Mouse (Mus musculus): Measurements from ENCODE around the gene Ttc5.

Ttc5 gene

GRCm38 (mm10) chr14:50804683-50805082 lies 19.4 kb upstream of the Ttc5 start:
- peaks cover 52% of the 10 kb centered on the region for H3K36me3 ChIP-seq (ENCODE audit: insufficient read depth, low read length)
- H3K27me3 ChIP-seq (ENCODE audit: insufficient read depth, low read length) = no peaks in the 10 kb centered on the region
- peaks cover 44% of the 10 kb centered on the region for H3K4me1 ChIP-seq (replicated peaks; ENCODE audit: low read depth, low read length)
- H3K4me3 ChIP-seq (replicated peaks; ENCODE audit: low read length) = peak overlapping the region; percentile 90
- H3K9me3 ChIP-seq (ENCODE audit: low read length) = no peaks in the 10 kb centered on the region
- TF ChIP-seq POU5F1 (IDR thresholded peaks at IDR 0.05; ENCODE audit: borderline replicate concordance, low read length) (no peak), NANOG (IDR thresholded peaks at IDR 0.05; ENCODE audit: borderline replicate concordance, low read length) (no peak), CTCF (conservative IDR thresholded peaks at IDR 0.05; ENCODE audit: low read length) (no peak)

- Histone ChIP-seq H3K36me3 (ENCODE audit: insufficient read depth, low read length) (peaks cover 66% of the 10 kb centered on the region), H3K4me3 (replicated peaks; ENCODE audit: low read length) (peak overlapping the region; percentile 90), H3K4me1 (replicated peaks; ENCODE audit: low read depth, low read length) (peaks cover 48% of the 10 kb centered on the region), H3K27me3 (ENCODE audit: insufficient read depth, low read length) (no peaks in the 10 kb centered on the region), H3K9me3 (ENCODE audit: low read length) (no peaks in the 10 kb centered on the region)
- TF ChIP-seq CTCF (conservative IDR thresholded peaks at IDR 0.05; ENCODE audit: low read length) = peak; percentile 53
- no peak for TF ChIP-seq NANOG (IDR thresholded peaks at IDR 0.05; ENCODE audit: borderline replicate concordance, low read length)
These were observed 17.7 kb upstream of the Ttc5 start for GRCm38 (mm10) chr14:50802843-50803562.

DNA sequence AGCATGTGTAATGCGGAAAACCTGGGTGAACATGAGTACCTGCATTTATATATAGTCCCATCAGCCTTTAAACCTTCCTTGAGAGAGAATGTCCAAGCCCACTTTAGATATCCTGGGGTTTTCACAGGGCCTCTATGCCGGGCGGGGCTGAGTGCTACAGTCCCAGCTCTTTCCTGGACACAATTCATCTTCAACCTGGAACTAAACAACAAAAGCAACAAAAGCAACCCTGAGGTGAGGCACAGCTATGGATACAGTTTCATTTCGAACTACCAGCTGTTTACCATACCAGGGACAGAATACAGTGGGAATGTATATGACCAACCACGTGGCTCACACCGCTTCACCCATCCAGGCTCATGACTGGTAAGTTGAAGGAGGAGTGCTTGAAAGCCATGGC lies 17.1 kb upstream of the Ttc5 start:
- H3K4me3 ChIP-seq (replicated peaks; ENCODE audit: low read length) = peak overlapping the region; percentile 90
- no peaks in the 10 kb centered on the region for H3K27me3 ChIP-seq (ENCODE audit: insufficient read depth, low read length)
- H3K4me1 ChIP-seq (replicated peaks; ENCODE audit: low read depth, low read length) = peaks cover 51% of the 10 kb centered on the region
- TF ChIP-seq NANOG (IDR thresholded peaks at IDR 0.05; ENCODE audit: borderline replicate concordance, low read length) (no peak), CTCF (conservative IDR thresholded peaks at IDR 0.05; ENCODE audit: low read length) (no peak), POU5F1 (IDR thresholded peaks at IDR 0.05; ENCODE audit: borderline replicate concordance, low read length) (no peak)
- H3K36me3 ChIP-seq (ENCODE audit: insufficient read depth, low read length) = peaks cover 70% of the 10 kb centered on the region
- no peaks in the 10 kb centered on the region for H3K9me3 ChIP-seq (ENCODE audit: low read length)

- Histone ChIP-seq H3K27me3 (ENCODE audit: insufficient read depth, low read length) (no peaks in the 10 kb centered on the region), H3K9me3 (ENCODE audit: low read length) (no peaks in the 10 kb centered on the region), H3K36me3 (ENCODE audit: insufficient read depth, low read length) (peaks cover 79% of the 10 kb centered on the region), H3K4me1 (replicated peaks; ENCODE audit: low read depth, low read length) (peaks cover 70% of the 10 kb centered on the region), H3K4me3 (replicated peaks; ENCODE audit: low read length) (peak overlapping the region; percentile 90)
- TF ChIP-seq CTCF (conservative IDR thresholded peaks at IDR 0.05; ENCODE audit: low read length) = peak; percentile 72
- TF ChIP-seq POU5F1 (IDR thresholded peaks at IDR 0.05; ENCODE audit: borderline replicate concordance, low read length) = no peak
- TF ChIP-seq NANOG (IDR thresholded peaks at IDR 0.05; ENCODE audit: borderline replicate concordance, low read length) = no peak
These were observed 14.4 kb upstream of the Ttc5 start for GRCm38 (mm10) chr14:50799502-50800259.

DNA sequence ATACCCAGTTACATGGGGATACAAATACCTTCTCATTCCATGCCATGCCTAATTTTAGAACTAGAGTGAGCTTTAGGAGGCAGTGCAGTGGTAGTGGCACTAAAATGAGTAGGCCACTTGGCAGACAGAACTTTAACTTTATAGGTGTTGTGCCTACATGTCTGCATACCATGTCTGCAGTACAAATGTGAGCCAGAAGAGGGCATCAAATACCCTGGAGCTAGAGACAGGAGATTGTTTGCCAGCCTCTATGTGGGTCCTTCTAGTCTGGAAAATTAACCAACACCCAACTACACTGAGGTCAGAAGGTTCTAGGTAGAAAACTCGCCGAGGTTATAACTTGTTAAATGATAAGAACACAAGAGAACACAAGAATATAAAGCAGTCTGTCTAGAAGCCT lies 13.2 kb upstream of the Ttc5 start:
- Histone ChIP-seq H3K4me1 (replicated peaks; ENCODE audit: low read depth, low read length) (peaks cover 75% of the 10 kb centered on the region), H3K9me3 (ENCODE audit: low read length) (no peaks in the 10 kb centered on the region), H3K27me3 (ENCODE audit: insufficient read depth, low read length) (no peaks in the 10 kb centered on the region), H3K36me3 (ENCODE audit: insufficient read depth, low read length) (peaks cover 72% of the 10 kb centered on the region), H3K4me3 (replicated peaks; ENCODE audit: low read length) (0 out of 2 replicates have a peak overlapping the region, but pooled peaks have one; percentile 90)
- TF ChIP-seq CTCF (conservative IDR thresholded peaks at IDR 0.05; ENCODE audit: low read length) = peak; percentile 44
- TF ChIP-seq POU5F1 (IDR thresholded peaks at IDR 0.05; ENCODE audit: borderline replicate concordance, low read length) = no peak

DNA sequence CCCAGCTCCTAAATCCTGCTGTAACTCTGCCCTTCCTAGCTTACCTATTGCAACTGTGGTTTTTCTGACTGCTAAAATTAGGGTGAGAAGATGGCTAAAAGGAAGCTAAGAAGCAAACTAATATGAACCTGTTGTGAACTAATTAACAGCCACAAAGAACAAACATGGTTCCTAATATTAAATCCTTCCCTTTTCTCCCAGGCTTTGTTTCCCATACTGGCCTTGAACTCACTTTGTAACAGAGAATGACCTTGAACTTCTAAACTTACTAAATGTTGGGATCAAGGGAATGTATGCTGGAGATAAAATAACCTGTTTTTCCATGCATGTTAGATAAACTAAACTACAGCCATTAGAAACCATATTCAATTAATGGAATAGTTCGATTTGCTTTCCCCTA lies 11.1 kb upstream of the Ttc5 start:
- no peaks in the 10 kb centered on the region for H3K27me3 ChIP-seq (ENCODE audit: insufficient read depth, low read length)
- TF ChIP-seq POU5F1 (IDR thresholded peaks at IDR 0.05; ENCODE audit: borderline replicate concordance, low read length) (no peak), CTCF (conservative IDR thresholded peaks at IDR 0.05; ENCODE audit: low read length) (no peak), NANOG (IDR thresholded peaks at IDR 0.05; ENCODE audit: borderline replicate concordance, low read length) (0 out of 2 replicates have a peak, but pooled peaks have one; percentile 2)
- peaks cover 71% of the 10 kb centered on the region for H3K36me3 ChIP-seq (ENCODE audit: insufficient read depth, low read length)
- H3K4me3 ChIP-seq (replicated peaks; ENCODE audit: low read length) = 0 out of 2 replicates have a peak overlapping the region, but pooled peaks have one; percentile 81
- H3K4me1 ChIP-seq (replicated peaks; ENCODE audit: low read depth, low read length) = peaks cover 69% of the 10 kb centered on the region
- H3K9me3 ChIP-seq (ENCODE audit: low read length) = no peaks in the 10 kb centered on the region

GRCm38 (mm10) chr14:50795965-50796364 lies 10.6 kb upstream of the Ttc5 start:
- TF ChIP-seq CTCF (conservative IDR thresholded peaks at IDR 0.05; ENCODE audit: low read length) (no peak), NANOG (IDR thresholded peaks at IDR 0.05; ENCODE audit: borderline replicate concordance, low read length) (no peak), POU5F1 (IDR thresholded peaks at IDR 0.05; ENCODE audit: borderline replicate concordance, low read length) (no peak)
- Histone ChIP-seq H3K9me3 (ENCODE audit: low read length) (no peaks in the 10 kb centered on the region), H3K4me3 (replicated peaks; ENCODE audit: low read length) (peak overlapping the region; percentile 81)

DNA sequence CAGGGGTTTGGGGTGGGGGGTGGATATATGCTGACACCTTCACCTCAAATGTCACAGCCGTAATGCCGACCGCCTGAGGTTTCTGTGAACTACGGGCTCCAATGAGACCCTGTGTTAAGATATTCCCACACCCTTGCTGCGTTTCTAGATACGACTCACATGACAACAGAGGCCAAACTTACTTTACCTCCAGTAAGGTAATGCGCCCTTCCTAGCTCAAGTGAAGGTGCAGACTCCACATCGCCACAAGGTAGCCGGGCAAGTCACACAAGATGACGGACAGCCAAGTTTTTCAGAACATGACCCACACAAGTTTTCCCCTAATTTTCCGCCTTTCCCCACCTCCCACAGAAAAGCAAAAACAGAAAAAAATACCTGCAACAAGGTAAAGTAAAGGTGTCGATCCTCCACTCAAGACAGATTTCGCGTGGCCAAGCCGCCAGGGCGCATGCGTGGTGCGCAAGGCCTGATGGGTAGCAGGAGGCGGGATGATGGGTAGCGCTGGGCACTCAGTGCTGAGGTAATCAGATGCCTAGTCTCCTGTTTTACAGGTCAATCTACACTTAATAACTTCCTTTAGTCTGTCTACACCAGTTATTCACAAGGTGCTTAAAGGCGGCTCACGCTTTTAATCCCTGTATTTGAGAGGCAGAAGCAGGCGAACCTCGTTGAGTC lies 10.1 kb upstream of the Ttc5 start:
- TF ChIP-seq CTCF (conservative IDR thresholded peaks at IDR 0.05; ENCODE audit: low read length) = no peak
- TF ChIP-seq POU5F1 (IDR thresholded peaks at IDR 0.05; ENCODE audit: borderline replicate concordance, low read length) = no peak
- no peak for TF ChIP-seq NANOG (IDR thresholded peaks at IDR 0.05; ENCODE audit: borderline replicate concordance, low read length)
- Histone ChIP-seq H3K9me3 (ENCODE audit: low read length) (no peaks in the 10 kb centered on the region), H3K4me3 (replicated peaks; ENCODE audit: low read length) (peak overlapping the region; percentile 81), H3K27me3 (ENCODE audit: insufficient read depth, low read length) (no peaks in the 10 kb centered on the region), H3K36me3 (ENCODE audit: insufficient read depth, low read length) (peaks cover 68% of the 10 kb centered on the region), H3K4me1 (replicated peaks; ENCODE audit: low read depth, low read length) (peaks cover 59% of the 10 kb centered on the region)

More at GRCm38 (mm10) chr14:50795965-50796364, 10.6 kb upstream of the Ttc5 start:
- Histone ChIP-seq H3K36me3 (ENCODE audit: insufficient read depth, low read length) (peaks cover 70% of the 10 kb centered on the region), H3K4me1 (replicated peaks; ENCODE audit: low read depth, low read length) (peaks cover 64% of the 10 kb centered on the region), H3K27me3 (ENCODE audit: insufficient read depth, low read length) (no peaks in the 10 kb centered on the region)

All from E14TG2a.4 (cell line).